Mouse (Mus musculus): ENCODE data around the gene Maml1. TPM values are rescaled to one million over a fixed set of nuclear protein-coding genes. Genes with fewer than 3 reads are reported as not detected.

Gene Maml1
- polyA plus RNA-seq (2015; fragmentation: Nextera tagmentation; extraction: Ambion mirVana): 3.1 and 3.9 TPM in 2 replicates

DNA sequence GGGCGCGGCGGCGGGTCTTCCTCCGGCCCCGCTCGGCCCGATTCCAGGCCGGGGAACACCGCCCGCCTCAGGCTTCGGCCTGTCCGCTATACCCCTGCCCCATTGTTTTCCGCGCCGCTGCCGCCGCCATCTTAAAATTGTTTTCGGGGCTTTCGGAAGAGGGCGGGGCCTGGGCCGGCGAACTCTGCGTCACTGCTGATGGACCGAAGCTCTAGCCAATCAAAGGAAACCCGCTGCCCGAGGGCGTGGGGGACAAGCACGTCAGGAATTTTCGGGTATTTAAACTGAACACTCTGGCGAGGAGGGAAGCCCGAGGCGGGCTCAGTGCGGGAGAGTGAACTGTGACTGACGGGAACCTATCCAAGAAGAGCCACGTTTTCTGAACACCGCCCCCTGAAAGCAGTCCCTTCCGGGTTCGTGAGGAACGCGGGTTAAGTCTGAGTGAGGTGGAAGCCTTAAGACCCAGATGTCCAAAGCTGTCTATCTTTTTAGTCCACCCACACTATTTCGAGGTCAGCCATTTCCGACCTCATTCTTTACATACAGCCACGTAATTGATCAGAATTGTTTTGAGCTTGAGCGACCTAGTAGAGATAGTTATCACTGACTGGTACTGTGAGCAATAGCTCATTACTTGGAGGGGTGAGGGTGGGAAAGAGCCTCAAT is at the start of gene Maml1:
Gene Maml1 (minus strand): TSS at position 122 of the 666 bp plus-strand sequence.

DNA sequence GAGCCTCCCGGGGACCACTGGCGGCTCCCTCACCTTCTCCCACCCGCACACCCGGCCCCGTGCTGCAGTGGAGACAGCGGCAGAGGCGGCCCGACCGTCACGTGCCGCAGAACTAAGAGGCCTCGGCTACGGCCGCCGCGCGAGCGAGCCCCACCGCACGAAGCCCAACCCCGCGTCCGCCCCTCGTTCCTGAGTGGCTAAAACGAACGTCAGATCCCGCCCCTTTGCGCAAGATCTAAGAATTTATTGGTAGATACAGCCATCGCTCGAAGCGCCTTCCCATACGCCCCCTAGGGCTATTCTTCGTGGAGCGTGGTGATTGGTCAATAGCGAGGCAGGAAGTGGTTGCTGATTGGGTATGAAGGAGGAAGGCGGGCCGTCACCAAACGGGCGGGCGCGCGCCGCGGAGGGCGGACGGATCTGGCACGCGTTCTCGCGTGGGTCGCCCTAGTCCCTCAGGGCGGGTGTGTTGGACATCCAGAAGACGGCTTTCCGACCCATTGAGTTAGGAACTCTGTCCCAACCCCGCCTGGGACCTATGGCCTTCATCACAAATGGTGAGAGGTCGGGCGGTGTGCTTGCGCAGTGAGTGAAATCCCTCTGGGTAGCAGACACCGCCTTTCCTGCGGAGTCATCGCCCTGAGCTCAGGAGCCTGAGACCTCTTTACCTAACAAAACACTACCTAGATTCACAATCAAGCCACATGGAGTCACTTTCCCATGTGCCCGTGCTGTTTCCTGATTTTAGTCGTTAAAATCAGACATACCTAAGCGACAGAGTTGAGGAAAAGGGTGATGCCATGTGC is 33.6 kb upstream of the Maml1 start, which contains the start of gene Canx:
Gene Canx (minus strand): TSS at position 178 of the 806 bp plus-strand sequence.

DNA sequence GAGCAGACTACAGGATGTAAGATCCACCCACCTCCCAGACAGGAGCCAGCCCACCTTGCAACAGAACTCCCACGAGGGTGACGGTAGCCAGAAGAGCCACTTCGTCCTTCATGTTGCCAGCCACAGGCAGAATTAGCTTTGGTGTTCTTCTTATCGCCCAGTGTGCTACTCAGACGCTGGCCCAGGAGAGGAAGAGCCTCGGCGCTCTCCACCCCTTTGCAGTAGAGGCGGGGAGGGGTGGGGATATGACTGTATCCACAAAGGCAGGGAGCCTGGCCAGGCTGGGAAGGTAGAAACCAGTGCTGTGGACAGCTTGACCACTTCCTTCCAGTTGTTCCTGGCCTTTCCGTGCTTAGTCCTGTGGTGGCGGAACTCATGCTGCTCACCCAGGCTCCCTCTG is 53.8 kb downstream of the Maml1 start, which contains the start of gene Ltc4s:
Gene Ltc4s (minus strand): TSS at position 293 of the 400 bp plus-strand sequence.

GRCm38 (mm10) chr11:50210505-50211151 is 81.5 kb downstream of the Maml1 start, which contains the start of the genes Sqstm1 and Mgat4b:
Gene Sqstm1 (minus strand): TSS chr11:50210827.
Gene Mgat4b (plus strand): TSS chr11:50210890.

Other genes with a start within 250 kb of the Maml1 start
- gene Tbc1d9b, start 160.9 kb downstream of the Maml1 start, polyA plus RNA-seq (2015; fragmentation: Nextera tagmentation; extraction: Ambion mirVana): 14.2 and 17.6 TPM in 2 replicates
- 12.2 and 12.7 TPM in 2 replicates for gene Mrnip, start 117.9 kb downstream of the Maml1 start, polyA plus RNA-seq (2015; fragmentation: Nextera tagmentation; extraction: Ambion mirVana)
- gene Sqstm1, start 81.5 kb downstream of the Maml1 start, polyA plus RNA-seq (2015; fragmentation: Nextera tagmentation; extraction: Ambion mirVana): 142 and 167 TPM in 2 replicates
- gene Mgat4b, start 81.4 kb downstream of the Maml1 start, polyA plus RNA-seq (2015; fragmentation: Nextera tagmentation; extraction: Ambion mirVana): 25.7 and 27.6 TPM in 2 replicates
- 3.0 and 3.4 TPM in 2 replicates for gene Ltc4s, start 53.7 kb downstream of the Maml1 start, polyA plus RNA-seq (2015; fragmentation: Nextera tagmentation; extraction: Ambion mirVana)
- gene Canx, start 33.4 kb upstream of the Maml1 start, polyA plus RNA-seq (2015; fragmentation: Nextera tagmentation; extraction: Ambion mirVana): 172 and 176 TPM in 2 replicates
- not detected in 2 replicates for gene Cby3, start 62.2 kb upstream of the Maml1 start, polyA plus RNA-seq (2015; fragmentation: Nextera tagmentation; extraction: Ambion mirVana)
- gene Hnrnph1, start 84.7 kb upstream of the Maml1 start, polyA plus RNA-seq (2015; fragmentation: Nextera tagmentation; extraction: Ambion mirVana): 199 and 211 TPM in 2 replicates
- 8.8 and 11.7 TPM in 2 replicates for gene Rufy1, start 138.8 kb upstream of the Maml1 start, polyA plus RNA-seq (2015; fragmentation: Nextera tagmentation; extraction: Ambion mirVana)